Mouse (Mus musculus): ENCODE measurements around the gene G6pd2. TPM values are rescaled to one million over a fixed set of nuclear protein-coding genes. Genes with fewer than 3 reads are reported as not detected.

The G6pd2 gene
- polyA plus RNA-seq (2015; fragmentation: Nextera tagmentation; extraction: Ambion mirVana) = not detected in 2 replicates

DNA sequence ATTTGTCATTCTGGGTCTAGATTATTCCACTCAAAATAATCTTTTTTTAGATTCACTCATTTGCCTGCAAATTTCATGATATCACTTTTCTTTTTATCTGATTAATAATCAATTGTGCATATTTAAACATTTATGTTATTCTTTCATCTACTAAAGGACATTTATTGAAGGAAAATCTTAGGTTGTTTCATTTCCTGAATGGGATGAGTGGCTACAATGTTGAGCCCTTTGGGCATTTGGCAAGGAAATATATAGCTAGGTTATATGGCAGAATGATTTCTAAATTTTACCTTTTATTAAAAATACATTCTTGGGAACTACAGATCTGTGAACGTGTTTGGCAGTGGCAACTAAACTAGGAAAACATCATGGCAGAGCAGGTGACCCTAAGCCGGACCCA lies at the start of gene G6pd2:
G6pd2 (plus strand) TSS at position 301 of the 400 bp plus-strand sequence.
- Histone ChIP-seq H3K27me3 (replicated peaks; ENCODE audit: control insufficient read depth, insufficient read depth, low read length) (no peaks in the 10 kb centered on the region), H3K4me1 (replicated peaks; ENCODE audit: control insufficient read depth, insufficient read depth, low read length) (no peaks in the 10 kb centered on the region), H3K4me2 (replicated peaks; ENCODE audit: low read depth) (no peak within 1 kb of the TSS), H3K9me3 (ENCODE audit: control insufficient read depth) (no peaks in the 10 kb centered on the region), H3K27ac (ENCODE audit: low read depth, low read length) (no peak within 1 kb of the TSS), H3K9ac (ENCODE audit: low read depth, low read length) (no peak within 1 kb of the TSS), H3K4me3 (ENCODE audit: low read depth, low read length) (no peak within 1 kb of the TSS), H3K36me3 (ENCODE audit: control insufficient read depth, insufficient read depth) (no peaks in the 10 kb centered on the region)
- ATAC-seq = no peak
- no peak for TF ChIP-seq CTCF (IDR thresholded peaks at IDR 0.05; ENCODE audit: low read depth)
- 90% methylated on average over 2 of the region's 2 CpGs for WGBS

DNA sequence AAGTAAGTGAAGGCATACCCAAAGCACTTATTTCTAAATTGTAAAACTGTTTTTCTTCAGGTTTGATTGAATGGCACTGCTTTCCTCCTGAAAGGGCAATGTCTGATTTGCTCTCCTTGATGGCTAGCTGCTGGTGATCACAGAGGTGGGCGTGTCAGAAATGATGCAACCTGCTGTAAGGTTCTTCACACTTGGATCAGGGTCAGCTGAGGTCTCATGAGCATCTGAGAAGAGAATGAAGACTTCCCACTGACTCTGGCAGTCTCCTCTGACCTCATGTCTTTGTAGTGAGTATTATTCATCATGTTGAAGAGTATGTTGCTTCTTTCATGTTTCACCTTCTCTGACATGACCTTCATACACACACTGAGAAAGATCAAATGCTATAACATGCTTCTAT lies 44.4 kb upstream of the G6pd2 start:
- Histone ChIP-seq H3K27ac (ENCODE audit: low read depth, low read length) (no peak overlapping the region), H3K4me1 (replicated peaks; ENCODE audit: control insufficient read depth, insufficient read depth, low read length) (no peaks in the 10 kb centered on the region), H3K27me3 (replicated peaks; ENCODE audit: control insufficient read depth, insufficient read depth, low read length) (no peaks in the 10 kb centered on the region), H3K4me2 (replicated peaks; ENCODE audit: low read depth) (no peak overlapping the region), H3K4me3 (ENCODE audit: low read depth, low read length) (no peak overlapping the region), H3K36me3 (ENCODE audit: control insufficient read depth, insufficient read depth) (no peaks in the 10 kb centered on the region), H3K9me3 (ENCODE audit: control insufficient read depth) (no peaks in the 10 kb centered on the region), H3K9ac (ENCODE audit: low read depth, low read length) (no peak overlapping the region)
- ATAC-seq = no peak
- no peak for TF ChIP-seq CTCF (IDR thresholded peaks at IDR 0.05; ENCODE audit: low read depth)
- WGBS = 78% methylated on average over 1 of the region's 1 CpGs

DNA sequence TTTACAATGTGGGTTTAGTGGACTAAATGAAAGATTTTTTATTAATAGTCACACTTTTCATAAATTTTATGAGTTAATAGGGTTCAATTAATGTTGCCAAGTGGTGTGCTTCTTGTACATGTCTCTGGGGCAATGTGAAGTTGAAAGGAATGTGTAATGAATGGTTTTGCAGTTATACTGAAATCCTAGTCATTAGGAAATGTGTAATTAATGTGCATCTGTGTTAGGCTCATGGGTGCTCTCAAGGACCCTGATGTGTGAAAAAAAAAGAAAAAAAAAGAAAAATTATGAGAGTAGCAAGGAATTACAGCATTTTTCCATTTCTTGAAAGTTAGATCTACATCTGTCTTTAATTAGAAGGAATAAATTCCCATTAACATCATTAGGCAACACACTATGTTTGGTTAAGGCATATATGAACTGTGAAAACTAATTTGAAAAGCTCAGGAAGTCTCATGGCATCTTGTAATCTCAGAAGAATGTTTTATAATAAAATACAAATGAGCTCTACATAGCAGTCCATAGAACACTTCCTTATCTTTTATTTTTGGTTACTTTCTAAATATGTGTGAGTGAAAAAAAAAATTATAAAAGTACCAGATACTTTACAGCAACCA lies 24.4 kb downstream of the G6pd2 start:
- Histone ChIP-seq H3K4me3 (ENCODE audit: low read depth, low read length) (no peak overlapping the region), H3K9me3 (ENCODE audit: control insufficient read depth) (no peaks in the 10 kb centered on the region), H3K4me1 (replicated peaks; ENCODE audit: control insufficient read depth, insufficient read depth, low read length) (no peaks in the 10 kb centered on the region), H3K9ac (ENCODE audit: low read depth, low read length) (no peak overlapping the region), H3K36me3 (ENCODE audit: control insufficient read depth, insufficient read depth) (no peaks in the 10 kb centered on the region), H3K27me3 (replicated peaks; ENCODE audit: control insufficient read depth, insufficient read depth, low read length) (no peaks in the 10 kb centered on the region), H3K27ac (ENCODE audit: low read depth, low read length) (no peak overlapping the region), H3K4me2 (replicated peaks; ENCODE audit: low read depth) (no peak overlapping the region)
- no peak for ATAC-seq
- TF ChIP-seq CTCF (IDR thresholded peaks at IDR 0.05; ENCODE audit: low read depth) = no peak

DNA sequence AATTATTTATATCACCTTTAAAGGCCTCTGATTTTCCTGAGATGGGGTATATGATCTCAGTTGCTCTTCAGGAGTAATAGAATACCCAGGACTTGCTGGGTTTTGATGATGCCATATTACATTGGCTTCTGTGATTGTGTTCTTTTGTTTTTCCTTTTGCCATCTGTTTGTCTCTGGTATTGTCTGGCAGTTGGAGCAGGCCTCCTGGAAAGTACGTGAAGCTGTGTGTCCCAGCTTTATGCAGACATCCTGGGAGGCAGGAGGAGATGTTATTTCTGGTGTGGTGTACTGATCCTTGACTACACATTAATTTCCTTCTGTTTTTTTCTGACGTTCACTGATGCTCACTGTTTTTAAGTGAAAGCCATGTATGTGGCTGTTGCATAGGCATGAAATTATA lies 35.3 kb downstream of the G6pd2 start:
- 68% methylated on average over 2 of the region's 2 CpGs for WGBS
- no peak overlapping the region for H3K4me3 ChIP-seq (ENCODE audit: low read depth, low read length)
- H3K27ac ChIP-seq (ENCODE audit: low read depth, low read length) = no peak overlapping the region
- no peaks in the 10 kb centered on the region for H3K4me1 ChIP-seq (replicated peaks; ENCODE audit: control insufficient read depth, insufficient read depth, low read length)
- H3K9ac ChIP-seq (ENCODE audit: low read depth, low read length) = no peak overlapping the region
- ATAC-seq = no peak
- H3K36me3 ChIP-seq (ENCODE audit: control insufficient read depth, insufficient read depth) = no peaks in the 10 kb centered on the region
- no peaks in the 10 kb centered on the region for H3K9me3 ChIP-seq (ENCODE audit: control insufficient read depth)
- no peak for TF ChIP-seq CTCF (IDR thresholded peaks at IDR 0.05; ENCODE audit: low read depth)
- H3K4me2 ChIP-seq (replicated peaks; ENCODE audit: low read depth) = no peak overlapping the region
- no peaks in the 10 kb centered on the region for H3K27me3 ChIP-seq (replicated peaks; ENCODE audit: control insufficient read depth, insufficient read depth, low read length)

Measured in intestine, postnatal 0 days (tissue).